Mouse (Mus musculus): Measurements from ENCODE around the gene Esm1. TPM values are rescaled to one million over a fixed set of nuclear protein-coding genes. Genes with fewer than 3 reads are reported as not detected.
A peak's percentile ranks its signal among the peaks of the same experiment; 100 is the strongest.

The Esm1 gene
- polyA plus RNA-seq (2015; fragmentation: Nextera tagmentation; extraction: Ambion mirVana), result 0.35 and 0.55 TPM in 2 replicates

DNA sequence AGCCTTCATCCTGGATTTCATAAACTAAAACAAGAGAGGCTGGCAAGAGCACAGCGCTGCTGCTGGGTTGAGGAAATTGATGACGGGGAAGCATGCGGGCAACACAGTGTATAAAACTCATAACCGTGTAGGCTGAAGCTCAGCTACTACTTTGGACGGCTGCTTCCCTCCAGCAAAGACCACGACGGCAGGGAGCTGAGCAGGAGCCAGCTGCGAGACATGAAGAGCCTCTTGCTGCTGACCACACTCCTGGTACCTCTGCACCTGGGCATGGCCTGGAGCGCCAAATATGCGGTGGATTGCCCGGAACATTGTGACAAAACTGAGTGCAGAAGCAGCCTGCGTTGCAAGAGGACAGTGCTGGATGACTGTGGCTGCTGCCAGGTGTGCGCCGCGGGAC, at the start of gene Esm1:
TSS of gene Esm1 (plus strand) at position 36 of the 400 bp plus-strand sequence.
- Histone ChIP-seq H3K4me2 (ENCODE audit: low read depth, low read length) (no peak within 1 kb of the TSS), H3K36me3 (ENCODE audit: control insufficient read depth, insufficient read depth) (no peaks in the 10 kb centered on the region), H3K27ac (ENCODE audit: low read length) (no peak within 1 kb of the TSS), H3K9ac (ENCODE audit: low read depth, low read length) (no peak within 1 kb of the TSS), H3K27me3 (ENCODE audit: control insufficient read depth, insufficient read depth, low read depth, low read length) (peaks cover 9% of the 10 kb centered on the region), H3K4me3 (ENCODE audit: low read depth, low read length) (no peak within 1 kb of the TSS), H3K9me3 (replicated peaks; ENCODE audit: control insufficient read depth, low read length) (no peaks in the 10 kb centered on the region), H3K4me1 (ENCODE audit: control insufficient read depth, low read depth, low read length) (no peaks in the 10 kb centered on the region)
- no peak for ATAC-seq (ENCODE audit: low read depth)
- WGBS (ENCODE audit: insufficient replicate concordance), result 34% methylated on average over 15 of the region's 15 CpGs

DNA sequence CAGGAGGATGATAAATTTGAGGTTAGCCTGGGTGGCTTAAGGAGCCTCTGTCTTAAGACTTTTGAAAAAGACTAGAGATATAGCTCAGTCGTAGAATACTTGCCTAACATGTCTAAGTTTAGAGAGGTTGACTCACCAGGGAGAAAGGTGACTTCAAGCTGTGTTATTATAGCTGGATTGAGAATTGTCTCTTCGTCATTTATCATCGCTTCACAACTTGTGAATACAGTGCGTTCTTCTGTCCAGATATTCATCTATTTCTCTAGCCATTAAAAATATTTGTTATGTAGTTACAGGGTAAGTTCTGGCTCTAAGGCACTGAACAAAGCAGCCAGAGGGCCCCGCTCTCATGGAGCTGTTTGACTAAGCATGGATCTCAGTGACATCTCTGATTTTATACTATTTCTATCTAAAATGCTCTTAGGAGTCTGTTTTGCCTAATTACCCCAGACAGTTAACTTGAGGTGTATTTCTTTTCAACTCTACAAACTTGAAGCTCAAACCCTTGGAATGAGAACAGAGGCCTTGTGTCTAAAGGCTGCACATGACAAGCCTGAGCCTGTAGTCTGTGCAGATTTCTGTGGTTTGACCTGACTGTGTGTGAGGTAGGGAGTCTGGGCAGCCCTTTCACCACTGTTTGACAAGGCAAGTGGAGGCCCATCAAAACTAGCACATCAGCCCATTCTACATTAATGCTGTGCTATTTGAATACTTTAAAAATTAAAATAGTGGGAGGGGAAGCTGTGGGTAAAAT, 45.0 kb upstream of the Esm1 start:
- Histone ChIP-seq H3K9ac (ENCODE audit: low read depth, low read length) (no peak overlapping the region), H3K9me3 (replicated peaks; ENCODE audit: control insufficient read depth, low read length) (no peaks in the 10 kb centered on the region), H3K4me1 (ENCODE audit: control insufficient read depth, low read depth, low read length) (no peaks in the 10 kb centered on the region), H3K36me3 (ENCODE audit: control insufficient read depth, insufficient read depth) (no peaks in the 10 kb centered on the region), H3K4me3 (ENCODE audit: low read depth, low read length) (no peak overlapping the region), H3K4me2 (ENCODE audit: low read depth, low read length) (no peak overlapping the region), H3K27ac (ENCODE audit: low read length) (no peak overlapping the region), H3K27me3 (ENCODE audit: control insufficient read depth, insufficient read depth, low read depth, low read length) (no peaks in the 10 kb centered on the region)
- WGBS (ENCODE audit: insufficient replicate concordance), result 75% methylated on average over 5 of the region's 5 CpGs
- ATAC-seq (ENCODE audit: low read depth), result no peak

DNA sequence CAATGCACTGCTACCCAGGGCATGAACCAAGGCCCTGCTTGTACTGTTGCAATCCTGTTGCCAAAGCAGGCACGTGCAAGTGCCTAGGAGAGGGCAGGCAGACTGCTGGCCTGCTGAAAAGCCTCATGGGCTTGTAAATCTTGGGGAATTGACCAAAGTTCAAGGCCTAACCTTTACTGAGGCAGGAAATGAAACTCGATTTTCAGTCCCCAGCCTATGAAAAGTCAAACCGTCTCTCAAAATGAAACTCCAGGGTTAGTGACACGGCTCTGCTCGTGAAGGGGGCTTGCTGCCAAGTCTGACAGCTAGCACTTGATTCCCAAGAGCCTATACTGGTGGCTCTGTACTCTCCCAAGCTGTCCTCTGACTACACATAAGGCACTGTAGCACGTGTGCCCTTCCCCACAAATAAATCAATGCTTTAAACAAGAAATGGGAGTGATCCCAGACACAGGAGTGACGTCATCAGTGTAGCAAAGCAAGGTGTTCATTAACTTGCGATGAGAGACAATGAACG, 41.4 kb upstream of the Esm1 start:
- no peak overlapping the region for H3K9ac ChIP-seq (ENCODE audit: low read depth, low read length)
- peak; percentile 24; the same call in 1 of the 2 replicates for ATAC-seq (ENCODE audit: low read depth)
- H3K4me2 ChIP-seq (ENCODE audit: low read depth, low read length), result no peak overlapping the region
- WGBS (ENCODE audit: insufficient replicate concordance), result 52% methylated on average over 9 of the region's 9 CpGs
- no peak overlapping the region for H3K4me3 ChIP-seq (ENCODE audit: low read depth, low read length)
- H3K4me1 ChIP-seq (ENCODE audit: control insufficient read depth, low read depth, low read length), result no peaks in the 10 kb centered on the region
- H3K36me3 ChIP-seq (ENCODE audit: control insufficient read depth, insufficient read depth), result no peaks in the 10 kb centered on the region
- no peaks in the 10 kb centered on the region for H3K9me3 ChIP-seq (replicated peaks; ENCODE audit: control insufficient read depth, low read length)
- no peak overlapping the region for H3K27ac ChIP-seq (ENCODE audit: low read length)
- H3K27me3 ChIP-seq (ENCODE audit: control insufficient read depth, insufficient read depth, low read depth, low read length), result no peaks in the 10 kb centered on the region

DNA sequence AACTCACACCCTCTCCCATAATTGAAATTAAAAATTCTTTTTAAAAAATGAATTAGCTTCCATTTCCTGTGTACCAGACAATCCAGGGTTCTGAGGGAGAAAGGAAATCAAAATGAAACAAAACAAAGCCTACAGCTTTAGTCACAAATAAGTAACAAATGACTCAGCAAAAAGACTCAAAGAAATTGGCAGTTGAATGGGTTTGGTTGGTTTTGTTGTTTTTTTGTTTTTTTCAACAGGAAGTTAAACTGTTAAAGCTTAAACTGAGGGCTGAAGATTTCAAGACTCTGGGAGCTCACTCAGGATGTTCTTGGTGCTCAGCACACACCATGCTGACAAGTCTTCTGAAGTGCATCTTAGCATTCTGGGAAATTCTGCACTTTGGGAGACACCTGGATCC, 39.2 kb upstream of the Esm1 start:
- no peak for ATAC-seq (ENCODE audit: low read depth)
- no peak overlapping the region for H3K27ac ChIP-seq (ENCODE audit: low read length)
- H3K9me3 ChIP-seq (replicated peaks; ENCODE audit: control insufficient read depth, low read length), result no peaks in the 10 kb centered on the region
- H3K27me3 ChIP-seq (ENCODE audit: control insufficient read depth, insufficient read depth, low read depth, low read length), result no peaks in the 10 kb centered on the region
- H3K36me3 ChIP-seq (ENCODE audit: control insufficient read depth, insufficient read depth), result no peaks in the 10 kb centered on the region
- H3K4me2 ChIP-seq (ENCODE audit: low read depth, low read length), result no peak overlapping the region
- no peak overlapping the region for H3K4me3 ChIP-seq (ENCODE audit: low read depth, low read length)
- H3K4me1 ChIP-seq (ENCODE audit: control insufficient read depth, low read depth, low read length), result no peaks in the 10 kb centered on the region
- H3K9ac ChIP-seq (ENCODE audit: low read depth, low read length), result no peak overlapping the region

DNA sequence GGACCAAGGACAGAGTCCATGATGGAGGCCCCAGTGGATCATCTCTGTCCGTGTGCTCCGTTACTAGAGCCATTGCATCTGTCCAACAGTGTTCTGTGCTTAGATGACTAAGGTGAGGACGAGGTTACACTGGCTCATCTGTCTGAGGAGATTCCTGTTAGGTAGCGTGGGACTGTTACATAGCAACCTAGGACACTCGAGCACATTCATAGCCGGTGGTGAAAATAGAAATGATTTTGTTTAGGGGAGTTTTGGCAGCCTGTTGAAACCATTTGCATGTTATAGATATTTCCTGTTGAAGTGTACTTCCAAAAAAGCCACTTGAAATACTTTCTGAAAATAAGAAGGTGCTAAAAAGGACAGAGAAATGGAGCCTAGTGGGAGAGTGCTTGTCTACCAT, 35.3 kb upstream of the Esm1 start:
- Histone ChIP-seq H3K9ac (ENCODE audit: low read depth, low read length) (no peak overlapping the region), H3K4me2 (ENCODE audit: low read depth, low read length) (no peak overlapping the region), H3K27ac (ENCODE audit: low read length) (no peak overlapping the region), H3K9me3 (replicated peaks; ENCODE audit: control insufficient read depth, low read length) (no peaks in the 10 kb centered on the region), H3K36me3 (ENCODE audit: control insufficient read depth, insufficient read depth) (no peaks in the 10 kb centered on the region), H3K27me3 (ENCODE audit: control insufficient read depth, insufficient read depth, low read depth, low read length) (no peaks in the 10 kb centered on the region), H3K4me1 (ENCODE audit: control insufficient read depth, low read depth, low read length) (no peaks in the 10 kb centered on the region), H3K4me3 (ENCODE audit: low read depth, low read length) (no peak overlapping the region)
- WGBS (ENCODE audit: insufficient replicate concordance), result 67% methylated on average over 6 of the region's 6 CpGs
- ATAC-seq (ENCODE audit: low read depth), result no peak

DNA sequence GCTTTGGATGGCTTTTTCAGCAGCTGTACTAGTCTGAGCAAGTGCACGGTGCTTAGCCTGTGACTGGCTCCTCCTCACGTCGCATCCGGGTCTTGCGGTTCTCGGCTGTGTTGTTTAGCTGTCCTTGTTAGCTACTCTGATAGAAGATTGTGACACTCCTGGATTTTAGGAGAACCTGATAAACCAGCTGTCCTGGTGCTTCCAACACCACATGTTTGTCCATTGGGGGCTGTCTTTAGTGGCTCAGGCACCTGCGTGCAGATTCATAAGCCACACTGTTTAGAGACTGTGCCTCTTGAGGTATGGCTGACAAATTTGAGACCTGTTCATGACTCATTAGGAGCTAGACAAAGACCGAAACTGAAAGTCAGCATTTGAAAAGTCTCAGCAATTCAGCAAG, 26.1 kb upstream of the Esm1 start:
- H3K36me3 ChIP-seq (ENCODE audit: control insufficient read depth, insufficient read depth), result no peaks in the 10 kb centered on the region
- 70% methylated on average over 8 of the region's 8 CpGs for WGBS (ENCODE audit: insufficient replicate concordance)
- no peaks in the 10 kb centered on the region for H3K9me3 ChIP-seq (replicated peaks; ENCODE audit: control insufficient read depth, low read length)
- no peak overlapping the region for H3K9ac ChIP-seq (ENCODE audit: low read depth, low read length)
- H3K27ac ChIP-seq (ENCODE audit: low read length), result no peak overlapping the region
- H3K27me3 ChIP-seq (ENCODE audit: control insufficient read depth, insufficient read depth, low read depth, low read length), result no peaks in the 10 kb centered on the region
- no peak overlapping the region for H3K4me3 ChIP-seq (ENCODE audit: low read depth, low read length)
- no peaks in the 10 kb centered on the region for H3K4me1 ChIP-seq (ENCODE audit: control insufficient read depth, low read depth, low read length)
- ATAC-seq (ENCODE audit: low read depth), result no peak
- H3K4me2 ChIP-seq (ENCODE audit: low read depth, low read length), result no peak overlapping the region

DNA sequence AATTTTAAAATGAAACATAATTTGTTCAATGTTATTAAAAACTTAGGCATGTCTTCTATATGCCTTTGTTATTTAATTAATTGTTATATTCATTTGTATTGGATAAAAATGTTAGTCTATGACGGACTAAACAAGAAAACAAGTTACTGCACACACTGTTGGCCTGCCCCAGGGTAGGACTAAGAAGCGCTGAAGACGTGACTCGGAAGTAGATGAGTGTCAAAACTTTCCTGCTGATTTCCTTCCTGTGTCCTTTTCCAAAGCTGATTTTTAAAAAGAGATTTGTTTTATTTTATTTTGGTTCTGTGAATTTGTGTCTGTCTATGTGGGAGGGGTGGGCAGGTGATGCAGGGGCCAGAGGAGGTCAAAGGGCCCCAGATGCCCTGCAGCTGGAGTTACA, 25.7 kb upstream of the Esm1 start:
- WGBS (ENCODE audit: insufficient replicate concordance), result 62% methylated on average over 4 of the region's 4 CpGs

DNA sequence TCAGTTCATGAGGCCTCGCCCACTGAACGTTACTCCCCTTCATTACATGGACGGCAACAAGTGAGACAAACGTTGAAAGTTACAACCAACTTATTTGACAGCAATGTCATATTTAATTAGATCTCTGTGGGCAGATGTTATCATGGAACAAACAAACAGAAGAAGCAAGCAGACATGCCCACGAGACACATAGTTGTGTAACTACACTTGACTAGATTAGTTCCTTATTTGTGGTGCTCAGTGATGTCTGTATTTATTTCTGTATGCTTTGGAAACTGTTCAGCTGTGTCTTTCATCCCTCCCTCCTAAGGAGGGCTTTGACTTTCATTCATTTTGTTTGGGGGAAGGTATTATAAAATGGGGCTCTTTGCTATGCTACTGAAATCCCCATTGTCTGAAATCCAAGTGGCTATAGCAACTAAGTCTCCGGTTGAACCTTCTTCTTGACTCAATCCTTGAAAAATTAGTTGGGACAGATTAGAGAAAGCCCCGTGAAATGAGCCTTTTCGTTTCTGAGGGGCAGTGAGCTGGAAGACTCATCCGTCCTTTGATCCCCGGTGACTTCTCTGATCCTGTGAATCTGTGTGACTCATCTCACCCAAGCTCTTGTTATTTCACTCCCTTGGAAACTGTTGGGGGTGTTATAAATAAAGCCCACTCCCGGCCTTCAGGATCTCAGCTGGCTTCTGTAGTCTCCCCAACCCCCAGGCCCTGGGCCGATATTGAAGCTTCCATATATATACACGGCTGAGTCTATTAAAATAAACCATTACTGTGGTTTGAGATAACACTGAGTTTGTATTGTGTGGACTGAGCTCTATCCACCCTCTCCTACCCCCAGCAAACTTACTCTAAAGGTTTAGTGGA, 12.4 kb upstream of the Esm1 start:
- no peak overlapping the region for H3K4me3 ChIP-seq (ENCODE audit: low read depth, low read length)
- no peaks in the 10 kb centered on the region for H3K27me3 ChIP-seq (ENCODE audit: control insufficient read depth, insufficient read depth, low read depth, low read length)
- no peak overlapping the region for H3K4me2 ChIP-seq (ENCODE audit: low read depth, low read length)
- ATAC-seq (ENCODE audit: low read depth), result no peak
- no peaks in the 10 kb centered on the region for H3K9me3 ChIP-seq (replicated peaks; ENCODE audit: control insufficient read depth, low read length)
- H3K9ac ChIP-seq (ENCODE audit: low read depth, low read length), result no peak overlapping the region
- H3K4me1 ChIP-seq (ENCODE audit: control insufficient read depth, low read depth, low read length), result no peaks in the 10 kb centered on the region
- WGBS (ENCODE audit: insufficient replicate concordance), result 57% methylated on average over 13 of the region's 13 CpGs
- H3K36me3 ChIP-seq (ENCODE audit: control insufficient read depth, insufficient read depth), result no peaks in the 10 kb centered on the region
- no peak overlapping the region for H3K27ac ChIP-seq (ENCODE audit: low read length)

More for the DNA sequence above, 25.7 kb upstream of the Esm1 start:
- no peaks in the 10 kb centered on the region for H3K4me1 ChIP-seq (ENCODE audit: control insufficient read depth, low read depth, low read length)
- ATAC-seq (ENCODE audit: low read depth), result no peak
- no peak overlapping the region for H3K27ac ChIP-seq (ENCODE audit: low read length)
- no peaks in the 10 kb centered on the region for H3K9me3 ChIP-seq (replicated peaks; ENCODE audit: control insufficient read depth, low read length)
- no peak overlapping the region for H3K4me3 ChIP-seq (ENCODE audit: low read depth, low read length)
- no peaks in the 10 kb centered on the region for H3K36me3 ChIP-seq (ENCODE audit: control insufficient read depth, insufficient read depth)
- H3K27me3 ChIP-seq (ENCODE audit: control insufficient read depth, insufficient read depth, low read depth, low read length), result no peaks in the 10 kb centered on the region
- no peak overlapping the region for H3K4me2 ChIP-seq (ENCODE audit: low read depth, low read length)
- no peak overlapping the region for H3K9ac ChIP-seq (ENCODE audit: low read depth, low read length)
